Mouse (Mus musculus): Measurements from ENCODE around the gene Sfxn3.

Sfxn3 gene

DNA sequence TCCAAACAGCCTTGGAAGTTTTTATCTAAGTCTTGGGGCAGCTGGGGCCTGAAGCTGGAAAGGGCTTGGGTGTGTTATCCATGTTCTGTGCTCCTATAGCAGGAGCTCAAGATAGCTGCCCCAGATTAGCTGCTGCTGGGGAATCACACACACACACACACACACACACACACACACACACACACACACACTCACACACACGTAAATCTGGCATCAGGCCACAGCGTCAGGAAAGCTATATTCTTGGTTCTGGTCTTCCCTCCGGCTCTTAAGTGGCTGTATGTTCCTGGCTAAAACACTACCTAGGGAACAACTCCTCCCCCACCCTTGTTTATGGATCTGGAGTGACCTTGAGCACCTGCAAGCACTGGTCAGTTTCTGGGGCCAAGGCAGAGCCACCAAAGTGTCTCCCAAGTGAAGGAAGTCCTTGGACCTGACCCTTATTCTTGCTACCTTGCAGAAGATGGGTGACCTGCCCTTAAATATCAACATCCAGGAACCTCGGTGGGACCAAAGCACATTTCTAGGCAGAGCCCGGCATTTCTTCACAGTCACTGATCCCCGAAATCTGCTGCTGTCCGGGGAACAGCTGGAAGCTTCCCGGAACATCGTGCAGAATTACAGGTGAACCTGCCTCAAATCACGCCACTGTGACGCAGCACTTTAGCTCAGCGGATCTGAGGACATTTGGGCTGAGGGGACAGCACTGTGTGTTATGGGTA is 1.5 kb downstream of the Sfxn3 start:
- Histone ChIP-seq H3K27me3 (ENCODE audit: control insufficient read depth, insufficient read depth, low read length, poor library complexity, severe bottlenecking) (no peaks in the 10 kb centered on the region), H3K36me3 (ENCODE audit: control insufficient read depth, insufficient read depth, low read length, poor library complexity, severe bottlenecking) (peaks cover 2% of the 10 kb centered on the region)
- no peak for DNase-seq (ENCODE audit: low read depth, low spot score)

GRCm38 (mm10) chr19:45049523-45049922 is 2.2 kb downstream of the Sfxn3 start:
- no peak for DNase-seq (ENCODE audit: low read depth, low spot score)
- no peaks in the 10 kb centered on the region for H3K27me3 ChIP-seq (ENCODE audit: control insufficient read depth, insufficient read depth, low read length, poor library complexity, severe bottlenecking)

DNA sequence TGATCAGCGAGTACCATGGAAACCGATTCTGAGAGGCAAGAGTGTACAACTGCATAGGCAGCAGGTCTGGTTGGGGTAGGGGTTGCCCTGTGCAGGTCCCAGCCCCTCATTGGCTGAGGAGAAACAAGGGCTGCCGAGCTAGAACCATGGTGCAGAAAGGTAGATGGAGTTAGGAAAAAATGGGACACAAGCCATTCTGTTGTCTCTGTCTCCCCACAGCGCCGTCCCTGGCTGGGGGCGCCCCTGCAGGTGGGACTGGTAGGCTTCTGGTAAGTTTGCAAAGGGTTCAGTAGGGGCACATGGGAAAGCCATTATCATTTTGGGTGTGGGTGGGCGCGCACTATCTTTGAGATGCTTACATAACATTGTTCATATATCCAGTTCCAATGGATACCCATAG is 6.1 kb downstream of the Sfxn3 start:
- no peak for DNase-seq (ENCODE audit: low read depth, low spot score)
- Histone ChIP-seq H3K27me3 (ENCODE audit: control insufficient read depth, insufficient read depth, low read length, poor library complexity, severe bottlenecking) (no peaks in the 10 kb centered on the region), H3K36me3 (ENCODE audit: control insufficient read depth, insufficient read depth, low read length, poor library complexity, severe bottlenecking) (peaks cover 2% of the 10 kb centered on the region)

More at GRCm38 (mm10) chr19:45049523-45049922, 2.2 kb downstream of the Sfxn3 start:
- H3K36me3 ChIP-seq (ENCODE audit: control insufficient read depth, insufficient read depth, low read length, poor library complexity, severe bottlenecking): peaks cover 2% of the 10 kb centered on the region

- Histone ChIP-seq H3K36me3 (ENCODE audit: control insufficient read depth, insufficient read depth, low read length, poor library complexity, severe bottlenecking) (peaks cover 2% of the 10 kb centered on the region), H3K27me3 (ENCODE audit: control insufficient read depth, insufficient read depth, low read length, poor library complexity, severe bottlenecking) (no peaks in the 10 kb centered on the region)
- DNase-seq (ENCODE audit: low read depth, low spot score): no peak
Measured at GRCm38 (mm10) chr19:45054892-45055690, 7.8 kb downstream of the Sfxn3 start.

GRCm38 (mm10) chr19:45056364-45056763 is 9.1 kb downstream of the Sfxn3 start:
- Histone ChIP-seq H3K36me3 (ENCODE audit: control insufficient read depth, insufficient read depth, low read length, poor library complexity, severe bottlenecking) (no peaks in the 10 kb centered on the region; the same call in none of the 2 replicates), H3K27me3 (ENCODE audit: control insufficient read depth, insufficient read depth, low read length, poor library complexity, severe bottlenecking) (no peaks in the 10 kb centered on the region)
- peak; percentile 63 for DNase-seq (ENCODE audit: low read depth, low spot score)

DNA sequence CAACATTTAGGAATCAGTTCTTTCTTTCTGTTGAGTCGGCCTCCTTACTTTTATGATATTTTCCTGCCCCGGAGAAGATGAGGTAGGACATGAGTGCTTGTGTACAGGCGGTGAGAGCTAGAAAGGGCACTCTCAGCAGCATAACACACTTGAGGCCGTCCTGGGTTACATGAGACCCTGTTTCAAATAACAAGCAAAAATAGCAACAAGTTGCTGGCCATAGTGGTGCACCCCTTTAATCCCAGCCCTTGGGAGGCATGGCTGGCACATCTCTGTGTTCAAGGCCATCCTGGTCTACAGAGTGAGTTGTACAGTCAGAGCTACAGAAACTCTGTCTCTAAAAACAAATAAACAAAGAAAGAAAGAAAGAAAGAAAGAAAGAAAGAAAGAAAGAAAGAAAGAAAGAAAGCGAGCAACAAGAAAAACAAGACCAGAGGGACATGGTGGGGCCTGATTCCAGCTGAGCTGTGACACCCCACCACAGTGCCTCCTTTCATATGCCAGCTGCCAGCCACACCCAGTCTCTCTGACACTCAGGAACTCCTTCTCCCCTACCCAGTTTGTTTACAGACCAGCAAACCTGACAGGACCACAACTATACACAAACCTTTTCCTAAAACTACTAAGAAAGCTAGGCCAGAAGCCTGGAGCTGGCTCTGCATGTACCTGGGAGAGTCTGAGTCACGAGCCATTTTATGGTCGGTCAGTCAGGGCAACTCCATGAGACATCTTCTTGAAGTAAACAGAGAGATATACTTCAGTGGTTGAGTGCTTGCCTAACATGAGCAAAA is 9.8 kb downstream of the Sfxn3 start:
- Histone ChIP-seq H3K27me3 (ENCODE audit: control insufficient read depth, insufficient read depth, low read length, poor library complexity, severe bottlenecking) (no peaks in the 10 kb centered on the region), H3K36me3 (ENCODE audit: control insufficient read depth, insufficient read depth, low read length, poor library complexity, severe bottlenecking) (no peaks in the 10 kb centered on the region; the same call in none of the 2 replicates)
- no peak for DNase-seq (ENCODE audit: low read depth, low spot score)

GRCm38 (mm10) chr19:45057724-45058112 is 10.4 kb downstream of the Sfxn3 start:
- Histone ChIP-seq H3K27me3 (ENCODE audit: control insufficient read depth, insufficient read depth, low read length, poor library complexity, severe bottlenecking) (no peaks in the 10 kb centered on the region), H3K36me3 (ENCODE audit: control insufficient read depth, insufficient read depth, low read length, poor library complexity, severe bottlenecking) (no peaks in the 10 kb centered on the region; the same call in none of the 2 replicates)
- no peak for DNase-seq (ENCODE audit: low read depth, low spot score)

DNA sequence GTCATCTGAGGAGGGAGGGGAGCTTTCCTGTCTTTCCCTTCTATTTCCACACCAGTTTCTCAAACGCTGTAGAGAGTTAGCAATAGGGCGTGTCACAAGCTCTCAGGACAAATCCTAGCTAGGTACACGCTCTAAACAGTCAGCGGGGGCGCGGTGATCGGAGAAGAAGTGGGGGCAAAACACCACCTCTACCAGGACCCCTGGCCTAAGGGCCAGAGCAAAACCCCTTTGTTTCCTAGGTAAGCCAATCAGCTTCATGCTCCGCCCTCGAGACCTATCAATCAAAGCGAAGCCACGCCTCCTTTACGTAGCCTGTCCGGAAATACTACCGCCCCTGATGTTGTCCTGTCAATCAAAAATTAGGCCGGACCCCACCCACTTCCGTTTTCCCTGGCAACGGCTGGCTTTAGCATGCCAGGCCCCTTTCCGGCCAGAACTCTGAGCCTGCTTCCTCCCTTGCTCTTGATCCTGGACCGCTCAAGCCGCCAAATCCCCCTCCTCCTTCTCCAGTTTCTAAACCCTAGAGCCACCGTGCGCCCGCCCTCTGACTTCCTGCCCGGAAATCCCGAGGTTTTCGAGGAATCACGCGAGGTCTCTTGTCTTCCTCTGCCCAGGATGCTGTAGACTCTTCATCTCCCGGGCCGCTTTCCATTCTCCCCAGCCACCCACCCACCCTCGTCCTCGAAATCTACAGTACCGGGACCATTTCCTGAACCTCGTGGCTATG is 11.0 kb downstream of the Sfxn3 start:
- DNase-seq (ENCODE audit: low read depth, low spot score): peak; percentile 97
- H3K27me3 ChIP-seq (ENCODE audit: control insufficient read depth, insufficient read depth, low read length, poor library complexity, severe bottlenecking): no peaks in the 10 kb centered on the region
- no peaks in the 10 kb centered on the region; the same call in 1 of the 2 replicates for H3K36me3 ChIP-seq (ENCODE audit: control insufficient read depth, insufficient read depth, low read length, poor library complexity, severe bottlenecking)

- H3K36me3 ChIP-seq (ENCODE audit: control insufficient read depth, insufficient read depth, low read length, poor library complexity, severe bottlenecking): no peaks in the 10 kb centered on the region
- no peak for DNase-seq (ENCODE audit: low read depth, low spot score)
- H3K27me3 ChIP-seq (ENCODE audit: control insufficient read depth, insufficient read depth, low read length, poor library complexity, severe bottlenecking): no peaks in the 10 kb centered on the region
Measured at GRCm38 (mm10) chr19:45058841-45059240, 11.5 kb downstream of the Sfxn3 start.

- Histone ChIP-seq H3K27me3 (ENCODE audit: control insufficient read depth, insufficient read depth, low read length, poor library complexity, severe bottlenecking) (no peaks in the 10 kb centered on the region), H3K36me3 (ENCODE audit: control insufficient read depth, insufficient read depth, low read length, poor library complexity, severe bottlenecking) (no peaks in the 10 kb centered on the region)
- peak; percentile 80 for DNase-seq (ENCODE audit: low read depth, low spot score)
Measured at GRCm38 (mm10) chr19:45063565-45064292, 16.4 kb downstream of the Sfxn3 start.

DNA sequence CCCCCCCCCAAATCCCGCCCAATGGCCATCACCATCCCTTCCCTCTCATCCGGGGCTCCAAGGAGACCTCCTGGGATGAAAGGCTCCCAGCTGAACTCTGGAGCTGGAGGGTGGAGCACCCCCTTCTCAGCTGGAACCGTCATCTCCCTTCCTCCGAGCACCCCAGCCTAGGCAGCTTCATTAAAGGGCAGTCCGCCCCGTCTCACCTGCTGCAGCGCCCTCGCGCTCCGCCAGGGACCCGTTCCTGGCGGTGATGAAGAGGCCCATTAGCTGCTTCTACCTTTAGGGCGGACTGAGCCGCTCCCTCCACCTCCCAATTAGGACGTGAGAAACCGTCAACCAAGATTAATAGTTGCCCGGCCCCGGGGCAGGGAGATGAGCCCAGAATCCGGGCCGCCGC is 17.9 kb downstream of the Sfxn3 start:
- DNase-seq (ENCODE audit: low read depth, low spot score): no peak
- H3K27me3 ChIP-seq (ENCODE audit: control insufficient read depth, insufficient read depth, low read length, poor library complexity, severe bottlenecking): no peaks in the 10 kb centered on the region

DNA sequence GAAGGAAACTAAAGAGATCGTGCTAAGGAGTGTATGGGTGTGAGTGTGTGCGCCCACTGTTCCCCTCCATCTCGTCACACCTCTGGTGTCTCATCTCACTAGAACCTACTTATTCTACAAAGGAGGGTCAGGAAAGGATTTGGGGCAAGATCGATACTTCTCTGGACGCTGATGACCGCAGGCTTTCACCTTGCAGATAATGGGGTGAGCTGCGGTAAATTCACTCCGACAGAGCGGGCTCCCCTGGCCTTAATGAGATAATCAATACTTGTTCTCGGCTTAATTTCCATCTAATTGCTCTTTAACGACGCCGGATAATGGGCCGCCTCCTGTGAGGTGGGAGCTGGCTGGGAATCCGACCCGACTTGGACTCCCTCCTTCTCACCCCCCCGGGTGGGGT is 19.9 kb downstream of the Sfxn3 start:
- H3K27me3 ChIP-seq (ENCODE audit: control insufficient read depth, insufficient read depth, low read length, poor library complexity, severe bottlenecking): no peaks in the 10 kb centered on the region
- no peaks in the 10 kb centered on the region for H3K36me3 ChIP-seq (ENCODE audit: control insufficient read depth, insufficient read depth, low read length, poor library complexity, severe bottlenecking)
- no peak for DNase-seq (ENCODE audit: low read depth, low spot score)

More for the DNA sequence above, 17.9 kb downstream of the Sfxn3 start:
- H3K36me3 ChIP-seq (ENCODE audit: control insufficient read depth, insufficient read depth, low read length, poor library complexity, severe bottlenecking): no peaks in the 10 kb centered on the region

DNA sequence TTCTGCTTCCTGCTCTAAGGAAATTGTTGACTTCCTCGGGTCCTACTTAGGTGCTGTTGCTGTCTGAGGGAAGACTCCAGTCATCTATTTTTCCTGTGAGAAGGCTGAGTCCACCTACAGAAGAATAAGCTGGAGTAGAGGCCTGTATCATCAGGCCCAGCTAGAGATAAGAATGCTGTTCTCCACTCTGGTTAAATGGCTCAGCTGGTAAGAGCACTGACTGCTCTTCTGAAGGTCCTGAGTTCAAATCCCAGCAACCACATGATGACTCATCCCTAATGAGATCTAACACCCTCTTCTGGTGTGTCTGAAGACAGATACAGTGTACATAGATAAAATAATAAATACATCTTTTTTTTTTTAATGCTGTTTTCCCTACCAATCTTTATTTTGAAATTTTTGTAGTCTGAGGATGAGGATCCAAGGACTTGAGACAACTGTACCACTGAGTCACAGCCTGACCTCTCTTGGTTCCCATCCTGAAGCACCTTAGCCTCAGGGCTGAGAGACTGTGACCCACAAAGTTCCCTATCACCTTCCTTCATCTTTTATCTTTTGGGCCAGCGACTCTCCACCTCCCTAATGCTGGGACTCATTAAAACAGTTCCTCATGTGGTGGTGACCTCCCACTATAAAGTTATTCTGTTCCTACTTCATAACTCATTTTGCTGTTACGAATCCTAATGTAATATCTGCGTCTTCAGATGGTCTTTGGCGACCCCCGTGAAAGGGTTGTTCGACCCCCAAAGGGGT is 20.6 kb downstream of the Sfxn3 start:
- no peaks in the 10 kb centered on the region for H3K36me3 ChIP-seq (ENCODE audit: control insufficient read depth, insufficient read depth, low read length, poor library complexity, severe bottlenecking)
- no peak for DNase-seq (ENCODE audit: low read depth, low spot score)

More for the DNA sequence above, 20.6 kb downstream of the Sfxn3 start:
- H3K27me3 ChIP-seq (ENCODE audit: control insufficient read depth, insufficient read depth, low read length, poor library complexity, severe bottlenecking): no peaks in the 10 kb centered on the region

Data from splenic B cell, adult 2 months (primary cell).